In the genomic region with DNA sequence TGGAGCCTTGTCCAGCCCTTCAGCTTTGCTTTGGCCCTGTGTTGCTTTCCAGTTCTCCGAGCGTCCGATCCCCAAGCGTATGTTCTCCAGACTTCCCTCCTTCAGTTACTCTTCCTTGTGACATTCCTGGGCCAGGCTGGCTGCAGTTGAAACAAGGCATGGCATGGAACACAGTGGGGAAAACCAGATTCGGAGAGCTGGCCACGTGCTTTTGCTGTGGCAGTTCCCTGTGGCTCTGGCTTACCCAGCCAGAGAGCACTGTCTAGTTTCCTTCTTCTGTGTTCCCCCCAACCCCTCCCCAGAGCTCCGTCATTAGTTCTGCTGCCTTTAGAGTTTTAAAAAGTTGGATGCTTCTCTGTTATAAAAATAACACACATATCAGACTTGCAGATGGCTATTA, we compare ENCODE assay signal across 16 mouse cellular contexts.
A peak's percentile ranks its signal among the peaks of the same experiment; 100 is the strongest.
DNase-seq lines count a peak whose midpoint lies in the region; ATAC-seq and TF ChIP-seq lines count a peak whose summit lies in the region.
"Had no signal": no experiment of that assay in that cellular context is flagged by ENCODE, and none has a peak within 500 bp of the region (broad histone marks: within the 10 kb centered on the region; RNA-seq: fewer than 3 reads in every experiment).

No protein-coding gene starts in this region.

- peaks cover 5% of the 10 kb centered on the region; the same call in 1 of the 2 replicates for H3K4me1 ChIP-seq in heart, postnatal 0 days (ENCODE audit: control insufficient read depth, insufficient read depth)
- H3K4me1 ChIP-seq in heart, embryonic 10.5 days, result peaks cover 21% of the 10 kb centered on the region
- peaks cover 27% of the 10 kb centered on the region for H3K4me1 ChIP-seq in neural tube, embryonic 12.5 days
- H3K4me1 ChIP-seq in neural tube, embryonic 15.5 days, result peaks cover 24% of the 10 kb centered on the region
- H3K4me1 ChIP-seq in limb, embryonic 15.5 days, result peaks cover 24% of the 10 kb centered on the region

- H3K4me2 ChIP-seq in heart, postnatal 0 days (ENCODE audit: low read depth, low read length), result peak overlapping the region; percentile 39
- H3K4me2 ChIP-seq in neural tube, embryonic 12.5 days (replicated peaks), result peak overlapping the region; percentile 53
- no peak overlapping the region for H3K4me2 ChIP-seq in neural tube, embryonic 15.5 days
- H3K4me2 ChIP-seq in limb, embryonic 15.5 days, result peak overlapping the region; percentile 27; the same call in 1 of the 2 replicates
- H3K4me2 ChIP-seq: midbrain, embryonic 15.5 days had no signal

- no peak overlapping the region for H3K9ac ChIP-seq in heart, postnatal 0 days (replicated peaks; ENCODE audit: low read depth, low read length)
- H3K9ac ChIP-seq in neural tube, embryonic 12.5 days, result no peak overlapping the region
- no peak overlapping the region for H3K9ac ChIP-seq in neural tube, embryonic 15.5 days (replicated peaks)
- H3K9ac ChIP-seq in limb, embryonic 15.5 days, result no peak overlapping the region
- H3K9ac ChIP-seq: midbrain, embryonic 15.5 days had no signal

- no peaks in the 10 kb centered on the region for H3K9me3 ChIP-seq in heart, postnatal 0 days (replicated peaks; ENCODE audit: control insufficient read depth, low read length)
- H3K9me3 ChIP-seq in heart, embryonic 10.5 days, result no peaks in the 10 kb centered on the region
- no peaks in the 10 kb centered on the region for H3K9me3 ChIP-seq in neural tube, embryonic 12.5 days
- no peaks in the 10 kb centered on the region for H3K9me3 ChIP-seq in neural tube, embryonic 15.5 days (replicated peaks)
- H3K9me3 ChIP-seq in limb, embryonic 15.5 days, result no peaks in the 10 kb centered on the region
- H3K9me3 ChIP-seq: forebrain, embryonic 10.5 days; midbrain, embryonic 15.5 days had no signal

- 25% methylated on average over 7 of the region's 7 CpGs for WGBS in heart, postnatal 0 days
- 53% methylated on average over 7 of the region's 7 CpGs for WGBS in heart, embryonic 10.5 days
- 35% methylated on average over 7 of the region's 7 CpGs for WGBS in neural tube, embryonic 12.5 days
- 28% methylated on average over 7 of the region's 7 CpGs for WGBS in neural tube, embryonic 15.5 days
- WGBS in limb, embryonic 15.5 days, result 15% methylated on average over 7 of the region's 7 CpGs

- no peak for TF ChIP-seq CTCF in heart, postnatal 0 days (IDR thresholded peaks at IDR 0.05; ENCODE audit: low read depth)

- ATAC-seq in heart, postnatal 0 days (ENCODE audit: insufficient read depth, low read depth), result peak; percentile 33; the same call in 1 of the 2 replicates
- no peak for ATAC-seq in neural tube, embryonic 12.5 days (ENCODE audit: low FRiP score, low read depth)
- ATAC-seq in neural tube, embryonic 15.5 days (ENCODE audit: low FRiP score), result no peak
- no peak for ATAC-seq in limb, embryonic 15.5 days (ENCODE audit: insufficient number of reproducible peaks, low FRiP score, low TSS enrichment, low read depth)
- ATAC-seq: intestine, postnatal 0 days; midbrain, embryonic 15.5 days had no signal

- H3K4me3 ChIP-seq in heart, postnatal 0 days (ENCODE audit: low read depth, low read length), result no peak overlapping the region; the same call in 1 of the 2 replicates
- no peak overlapping the region for H3K4me3 ChIP-seq in heart, embryonic 10.5 days
- H3K4me3 ChIP-seq in neural tube, embryonic 12.5 days, result no peak overlapping the region
- no peak overlapping the region for H3K4me3 ChIP-seq in neural tube, embryonic 15.5 days (replicated peaks)
- H3K4me3 ChIP-seq in limb, embryonic 15.5 days, result no peak overlapping the region
- H3K4me3 ChIP-seq: forebrain, embryonic 10.5 days; midbrain, embryonic 15.5 days had no signal

- H3K27ac ChIP-seq in heart, postnatal 0 days (ENCODE audit: low read depth), result no peak overlapping the region
- H3K27ac ChIP-seq in heart, embryonic 10.5 days, result no peak overlapping the region
- no peak overlapping the region; the same call in 1 of the 2 replicates for H3K27ac ChIP-seq in neural tube, embryonic 12.5 days
- no peak overlapping the region for H3K27ac ChIP-seq in neural tube, embryonic 15.5 days (replicated peaks)
- peak overlapping the region; percentile 59; the same call in 1 of the 2 replicates for H3K27ac ChIP-seq in limb, embryonic 15.5 days
- H3K27ac ChIP-seq: forebrain, embryonic 10.5 days; macrophage; midbrain, embryonic 15.5 days had no signal

- H3K27me3 ChIP-seq in heart, postnatal 0 days (ENCODE audit: control insufficient read depth, insufficient read depth, low read length), result no peaks in the 10 kb centered on the region
- 0 out of 2 replicates have a peak, but pooled peaks cover 17% of the 10 kb centered on the region for H3K27me3 ChIP-seq in heart, embryonic 10.5 days (ENCODE audit: insufficient read depth, poor library complexity, severe bottlenecking)
- H3K27me3 ChIP-seq in neural tube, embryonic 12.5 days (replicated peaks), result no peaks in the 10 kb centered on the region
- H3K27me3 ChIP-seq in neural tube, embryonic 15.5 days (replicated peaks), result 0 out of 2 replicates have a peak, but pooled peaks cover 2% of the 10 kb centered on the region
- H3K27me3 ChIP-seq in limb, embryonic 15.5 days, result peaks cover 17% of the 10 kb centered on the region
- H3K27me3 ChIP-seq: CH12.LX; midbrain, embryonic 15.5 days had no signal

- no peak for TF ChIP-seq EP300 in heart, postnatal 0 days (IDR thresholded peaks at IDR 0.05; ENCODE audit: low read depth)

- no peaks in the 10 kb centered on the region for H3K36me3 ChIP-seq in heart, postnatal 0 days (replicated peaks; ENCODE audit: control insufficient read depth, insufficient read depth, low read length)
- H3K36me3 ChIP-seq in heart, embryonic 10.5 days, result no peaks in the 10 kb centered on the region
- H3K36me3 ChIP-seq in neural tube, embryonic 12.5 days, result no peaks in the 10 kb centered on the region
- no peaks in the 10 kb centered on the region for H3K36me3 ChIP-seq in neural tube, embryonic 15.5 days
- no peaks in the 10 kb centered on the region for H3K36me3 ChIP-seq in limb, embryonic 15.5 days
- H3K36me3 ChIP-seq: forebrain, embryonic 10.5 days; midbrain, embryonic 15.5 days had no signal

- peak; percentile 49 for DNase-seq in embryo, embryonic 11 days
- no peak for DNase-seq in embryo, embryonic 9.5 days (ENCODE audit: extremely low spot score)
- peak; percentile 15 for DNase-seq in heart, postnatal 0 days (ENCODE audit: low spot score)
- no peak for DNase-seq in heart, embryonic 10.5 days (ENCODE audit: low spot score)
- DNase-seq in frontal cortex, postnatal 36 days (ENCODE audit: low spot score in 2 of 2), result no peak
- DNase-seq: adrenal gland, postnatal 25 days; cerebellum, adult 9-11 months; thymus, adult 2 months had no signal

Comparison
In these comparisons a context has a peak if more than half of its experiments do, and no peak if none do; other contexts are left out.
1. DNase-seq: peak in embryo, embryonic 11 days (single experiment) and heart, postnatal 0 days (single experiment); none in embryo, embryonic 9.5 days (single experiment), heart, embryonic 10.5 days (single experiment) and frontal cortex, postnatal 36 days (0 of 2).